Mouse (Mus musculus): ENCODE measurements around the gene Asgr1. TPM values are rescaled to one million over a fixed set of nuclear protein-coding genes. Genes with fewer than 3 reads are reported as not detected.

The Asgr1 gene
- polyA plus RNA-seq, 1 experiment from 2014 or later: 0.27 TPM

GRCm38 (mm10) chr11:70016669-70017068 is 37.2 kb upstream of the Asgr1 start, which contains the start of gene Dlg4:
Dlg4 (plus strand) TSS chr11:70016942.
- H3K27me3 ChIP-seq: no peaks in the 10 kb centered on the region
- peak within 1 kb of the TSS; percentile 91 for H3K4me2 ChIP-seq (replicated peaks)
- H3K9ac ChIP-seq: peak within 1 kb of the TSS; percentile 33; the same call in 1 of the 2 replicates
- 70% methylated on average over 3 of the region's 3 CpGs for WGBS
- H3K4me3 ChIP-seq (replicated peaks): peak within 1 kb of the TSS; percentile 54
- no peaks in the 10 kb centered on the region for H3K9me3 ChIP-seq (replicated peaks)
- peaks cover 24% of the 10 kb centered on the region for H3K36me3 ChIP-seq
- peak within 1 kb of the TSS; percentile 92 for H3K27ac ChIP-seq (replicated peaks)
- no peak for ATAC-seq (ENCODE audit: insufficient number of reproducible peaks, low FRiP score, low TSS enrichment, low read depth)
- peaks cover 63% of the 10 kb centered on the region for H3K4me1 ChIP-seq

DNA sequence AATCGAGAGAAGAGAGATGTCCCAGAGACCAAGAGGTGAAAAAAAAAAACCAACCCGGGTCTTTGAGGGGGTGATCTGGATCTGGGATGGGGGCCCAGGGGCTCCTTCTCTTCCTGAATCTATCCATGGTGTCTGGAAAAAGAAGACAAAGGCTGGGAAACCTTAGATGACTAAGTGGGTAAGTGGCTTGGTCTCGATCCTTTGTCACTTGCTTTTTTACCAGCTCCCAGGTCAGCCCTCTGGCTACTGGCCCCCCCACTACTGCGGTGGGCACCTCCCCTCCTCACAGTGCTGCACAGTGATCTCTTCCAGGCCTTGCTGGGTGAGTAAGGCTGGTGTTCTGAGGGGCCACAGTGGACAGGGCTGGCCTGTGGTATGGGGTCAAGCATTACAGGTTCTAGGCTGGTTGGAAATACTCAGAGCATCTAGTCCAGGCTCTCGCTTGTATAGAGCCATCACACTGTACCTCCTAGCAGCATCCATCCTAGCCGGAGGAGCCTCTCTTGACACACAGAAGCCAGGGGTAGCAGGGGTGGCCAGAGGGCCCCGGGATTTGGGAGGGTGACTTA is 36.6 kb upstream of the Asgr1 start:
- no peak for ATAC-seq (ENCODE audit: insufficient number of reproducible peaks, low FRiP score, low TSS enrichment, low read depth)
- Histone ChIP-seq H3K9me3 (replicated peaks) (no peaks in the 10 kb centered on the region), H3K27me3 (no peaks in the 10 kb centered on the region), H3K9ac (no peak overlapping the region), H3K27ac (replicated peaks) (peak overlapping the region; percentile 92; the same call in 1 of the 2 replicates), H3K4me2 (replicated peaks) (peak overlapping the region; percentile 91), H3K36me3 (peaks cover 18% of the 10 kb centered on the region), H3K4me1 (peaks cover 68% of the 10 kb centered on the region), H3K4me3 (replicated peaks) (peak overlapping the region; percentile 54; the same call in 1 of the 2 replicates)
- WGBS: 29% methylated on average over 7 of the region's 7 CpGs

- Histone ChIP-seq H3K9ac (peak overlapping the region; percentile 63), H3K4me3 (replicated peaks) (peak overlapping the region; percentile 54), H3K4me2 (replicated peaks) (peak overlapping the region; percentile 91), H3K27me3 (no peaks in the 10 kb centered on the region), H3K27ac (replicated peaks) (peak overlapping the region; percentile 92), H3K36me3 (peaks cover 7% of the 10 kb centered on the region), H3K9me3 (replicated peaks) (no peaks in the 10 kb centered on the region), H3K4me1 (peaks cover 71% of the 10 kb centered on the region)
- 1% methylated on average over 25 of the region's 25 CpGs for WGBS
- no peak for ATAC-seq (ENCODE audit: insufficient number of reproducible peaks, low FRiP score, low TSS enrichment, low read depth)
These were observed 35.5 kb upstream of the Asgr1 start for GRCm38 (mm10) chr11:70018131-70018990.

DNA sequence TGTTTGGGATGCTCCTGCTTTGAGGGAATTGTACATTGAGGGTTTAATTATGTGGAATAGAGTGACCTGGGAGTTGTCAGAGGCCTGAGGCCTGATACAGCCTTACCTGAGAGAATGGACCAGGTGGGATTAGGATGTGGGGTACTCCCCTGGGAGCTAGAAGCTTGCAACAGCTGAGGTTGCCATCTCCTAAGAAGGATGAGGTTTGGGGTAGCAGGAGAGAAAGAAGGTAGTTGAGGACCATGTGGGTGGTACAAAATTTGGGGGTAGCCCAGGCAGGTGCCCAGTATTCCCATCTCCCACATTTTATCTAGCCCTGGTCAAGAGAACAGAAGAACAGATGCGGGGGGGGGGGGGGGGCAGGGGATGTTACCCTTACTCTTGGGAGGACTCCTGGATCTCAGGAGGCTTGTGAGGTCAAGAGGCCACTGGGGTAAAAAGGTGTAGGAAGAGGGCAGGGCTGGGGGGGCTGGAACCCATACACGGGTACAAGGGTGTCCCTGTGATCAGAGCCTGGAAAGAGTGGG is 34.3 kb upstream of the Asgr1 start:
- peak overlapping the region; percentile 91 for H3K4me2 ChIP-seq (replicated peaks)
- H3K9me3 ChIP-seq (replicated peaks): no peaks in the 10 kb centered on the region
- H3K4me1 ChIP-seq: peaks cover 73% of the 10 kb centered on the region
- H3K27me3 ChIP-seq: no peaks in the 10 kb centered on the region
- H3K36me3 ChIP-seq: no peaks in the 10 kb centered on the region
- peak overlapping the region; percentile 54 for H3K4me3 ChIP-seq (replicated peaks)
- no peak for ATAC-seq (ENCODE audit: insufficient number of reproducible peaks, low FRiP score, low TSS enrichment, low read depth)
- H3K9ac ChIP-seq: 0 out of 2 replicates have a peak overlapping the region, but pooled peaks have one; percentile 63
- WGBS: 0% methylated on average over 2 of the region's 2 CpGs
- peak overlapping the region; percentile 92 for H3K27ac ChIP-seq (replicated peaks)

DNA sequence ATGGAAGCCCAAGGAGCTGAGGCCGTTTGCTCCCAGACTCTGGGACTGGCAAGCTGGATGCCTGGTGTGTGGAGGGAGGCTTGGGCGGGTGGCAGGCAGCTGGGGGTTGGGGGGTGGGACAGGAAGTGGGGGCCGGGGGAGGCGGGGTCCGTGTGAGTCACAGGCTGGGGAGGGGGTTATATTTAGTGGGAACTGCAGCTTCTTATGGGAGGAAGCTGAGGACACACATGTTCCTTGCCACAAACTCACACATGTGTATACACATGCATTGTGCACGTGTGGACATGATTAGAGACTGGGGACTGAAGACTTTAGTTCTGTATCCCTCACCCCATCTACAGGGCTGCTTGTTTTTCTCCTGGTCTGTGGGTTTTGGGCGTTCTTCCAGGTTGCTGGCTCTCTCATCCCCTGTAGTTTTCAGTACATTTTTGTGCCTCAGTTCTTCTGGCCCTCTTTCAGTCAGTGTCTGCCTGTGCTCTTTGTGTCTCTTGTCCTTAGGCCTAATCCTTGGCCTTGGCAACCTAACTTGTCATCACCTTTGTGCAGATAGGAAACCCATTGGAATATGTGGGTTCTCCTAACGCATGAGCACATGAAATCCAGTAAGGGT is 33.8 kb upstream of the Asgr1 start:
- WGBS: 11% methylated on average over 8 of the region's 8 CpGs
- Histone ChIP-seq H3K9me3 (replicated peaks) (no peaks in the 10 kb centered on the region), H3K27ac (replicated peaks) (peak overlapping the region; percentile 92), H3K36me3 (no peaks in the 10 kb centered on the region), H3K27me3 (no peaks in the 10 kb centered on the region), H3K4me3 (replicated peaks) (peak overlapping the region; percentile 54), H3K4me2 (replicated peaks) (peak overlapping the region; percentile 91), H3K4me1 (peaks cover 73% of the 10 kb centered on the region), H3K9ac (no peak overlapping the region)
- ATAC-seq (ENCODE audit: insufficient number of reproducible peaks, low FRiP score, low TSS enrichment, low read depth): no peak

GRCm38 (mm10) chr11:70020731-70021263 is 33.1 kb upstream of the Asgr1 start:
- Histone ChIP-seq H3K9me3 (replicated peaks) (no peaks in the 10 kb centered on the region), H3K4me3 (replicated peaks) (peak overlapping the region; percentile 54), H3K27ac (replicated peaks) (peak overlapping the region; percentile 92), H3K36me3 (no peaks in the 10 kb centered on the region), H3K9ac (no peak overlapping the region), H3K4me1 (peaks cover 73% of the 10 kb centered on the region), H3K27me3 (no peaks in the 10 kb centered on the region), H3K4me2 (replicated peaks) (peak overlapping the region; percentile 91)
- peak; percentile 76 for ATAC-seq (ENCODE audit: insufficient number of reproducible peaks, low FRiP score, low TSS enrichment, low read depth)
- under 1% methylated on average over 8 of the region's 8 CpGs for WGBS

DNA sequence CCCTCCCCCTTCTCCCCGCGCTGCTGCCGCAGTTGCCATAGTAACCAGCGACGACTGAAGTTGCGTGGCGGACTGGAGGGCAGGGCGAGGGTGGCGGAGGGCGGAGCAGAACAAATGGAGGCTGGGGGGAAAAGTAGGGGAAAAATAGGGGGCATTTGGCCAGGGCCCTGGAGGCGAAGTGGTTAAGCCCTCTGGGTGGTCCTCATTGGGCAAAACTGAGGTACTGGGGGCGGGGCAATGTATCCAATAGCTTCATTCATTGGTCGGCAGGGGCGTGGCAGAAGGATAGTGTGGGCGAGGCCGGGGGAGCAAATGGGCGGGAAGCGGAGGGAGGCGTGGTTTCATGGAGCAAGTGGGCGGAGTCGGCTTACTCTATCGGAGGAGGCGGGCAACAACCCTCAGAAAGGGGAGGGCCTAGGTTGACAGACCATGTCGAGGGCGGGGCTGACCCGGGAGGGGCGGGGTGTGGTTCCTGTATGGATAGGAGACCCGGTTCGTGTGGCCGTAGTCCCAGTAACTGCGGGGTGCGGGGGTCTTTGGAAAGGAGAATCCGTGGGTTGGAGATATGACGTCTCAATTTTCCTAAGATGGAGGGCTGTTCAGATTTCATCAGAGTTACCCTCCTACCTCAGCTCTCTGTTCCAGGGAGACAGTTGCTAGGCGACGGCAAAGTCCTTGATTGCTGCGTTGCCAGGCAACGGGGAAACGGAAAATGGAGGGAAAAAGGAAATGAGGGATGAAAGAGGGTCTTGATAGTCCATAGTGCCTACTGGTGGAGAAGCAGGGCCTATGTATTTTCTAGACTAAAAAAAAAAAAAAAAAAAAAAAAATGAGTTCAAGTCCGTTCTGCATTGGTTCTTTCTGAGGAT is 32.4 kb upstream of the Asgr1 start:
- H3K9ac ChIP-seq: no peak overlapping the region
- peak overlapping the region; percentile 92 for H3K27ac ChIP-seq (replicated peaks)
- peak; percentile 84 for ATAC-seq (ENCODE audit: insufficient number of reproducible peaks, low FRiP score, low TSS enrichment, low read depth)
- H3K4me2 ChIP-seq (replicated peaks): peak overlapping the region; percentile 91
- H3K4me1 ChIP-seq: peaks cover 80% of the 10 kb centered on the region
- no peaks in the 10 kb centered on the region for H3K36me3 ChIP-seq
- H3K4me3 ChIP-seq (replicated peaks): peak overlapping the region; percentile 54
- no peaks in the 10 kb centered on the region for H3K9me3 ChIP-seq (replicated peaks)
- 1% methylated on average over 40 of the region's 40 CpGs for WGBS
- H3K27me3 ChIP-seq: no peaks in the 10 kb centered on the region

DNA sequence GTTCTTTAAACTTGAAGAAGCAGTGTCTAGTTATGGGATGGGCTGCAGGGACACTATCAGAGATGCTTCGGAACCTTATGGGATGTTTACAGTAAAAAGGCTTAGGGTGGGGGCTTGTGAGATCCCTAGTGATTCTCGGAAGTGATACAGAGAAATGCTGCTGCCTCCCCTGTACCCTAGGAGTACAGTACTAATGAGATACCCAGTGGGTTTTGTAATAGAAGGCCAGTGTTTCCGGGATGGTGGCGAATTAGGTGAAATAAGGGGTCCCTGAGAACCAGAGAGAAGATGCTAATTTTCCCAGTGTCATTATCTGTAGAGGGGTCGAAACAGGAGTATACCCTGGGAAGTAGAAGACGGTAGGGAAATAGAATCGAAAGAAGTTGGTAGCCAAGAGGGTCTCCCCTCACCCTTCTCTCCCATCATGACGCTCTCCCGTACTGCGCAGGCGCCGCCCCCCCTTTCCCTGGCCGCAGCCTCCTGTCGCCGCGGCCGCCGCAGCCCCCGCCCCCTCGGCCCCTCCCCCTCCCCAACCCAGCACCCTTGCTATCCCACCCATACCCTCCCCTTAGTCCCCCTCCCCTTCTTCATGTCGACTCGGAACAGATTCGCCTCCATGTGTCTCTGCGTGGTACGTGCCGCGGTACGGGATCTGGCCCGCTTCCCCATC is 30.3 kb upstream of the Asgr1 start:
- Histone ChIP-seq H3K27me3 (no peaks in the 10 kb centered on the region), H3K36me3 (no peaks in the 10 kb centered on the region), H3K9me3 (replicated peaks) (no peaks in the 10 kb centered on the region), H3K9ac (0 out of 2 replicates have a peak overlapping the region, but pooled peaks have one; percentile 12), H3K4me2 (replicated peaks) (peak overlapping the region; percentile 56), H3K4me1 (peaks cover 88% of the 10 kb centered on the region), H3K27ac (replicated peaks) (no peak overlapping the region; the same call in 1 of the 2 replicates), H3K4me3 (replicated peaks) (peak overlapping the region; percentile 37)
- 4% methylated on average over 29 of the region's 29 CpGs for whole genome bisulfite sequencing
- no peak for ATAC-seq (ENCODE audit: insufficient number of reproducible peaks, low FRiP score, low TSS enrichment, low read depth)

GRCm38 (mm10) chr11:70024151-70024514 is 29.8 kb upstream of the Asgr1 start:
- H3K4me1 ChIP-seq: peaks cover 88% of the 10 kb centered on the region
- H3K4me3 ChIP-seq (replicated peaks): peak overlapping the region; percentile 37
- peak overlapping the region; percentile 56 for H3K4me2 ChIP-seq (replicated peaks)
- H3K36me3 ChIP-seq: no peaks in the 10 kb centered on the region
- no peak overlapping the region for H3K9ac ChIP-seq
- H3K9me3 ChIP-seq (replicated peaks): no peaks in the 10 kb centered on the region
- H3K27ac ChIP-seq (replicated peaks): no peak overlapping the region; the same call in 1 of the 2 replicates
- H3K27me3 ChIP-seq: no peaks in the 10 kb centered on the region
- 11% methylated on average over 6 of the region's 6 CpGs for WGBS
- ATAC-seq (ENCODE audit: insufficient number of reproducible peaks, low FRiP score, low TSS enrichment, low read depth): no peak

DNA sequence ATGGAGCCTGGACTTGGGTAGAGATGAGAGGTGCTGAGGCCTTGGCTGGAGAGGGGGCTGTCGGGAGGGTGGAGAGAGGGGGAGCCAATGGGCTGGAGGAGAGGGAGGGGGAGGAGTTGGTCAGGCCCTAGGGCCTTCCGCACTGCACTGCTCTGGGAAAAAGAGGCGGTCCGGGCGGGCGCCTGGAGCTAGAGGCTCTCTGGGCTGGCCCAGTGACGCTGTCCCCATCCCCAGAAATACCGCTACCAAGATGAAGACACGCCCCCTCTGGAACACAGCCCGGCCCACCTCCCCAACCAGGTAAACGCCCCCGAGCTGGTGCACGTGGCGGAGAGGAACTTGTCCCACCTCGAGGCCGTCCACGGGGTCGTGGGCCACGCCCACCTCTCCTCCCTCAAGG is 27.2 kb upstream of the Asgr1 start:
- peak overlapping the region; percentile 27 for H3K4me3 ChIP-seq (replicated peaks)
- no peaks in the 10 kb centered on the region for H3K27me3 ChIP-seq
- 4% methylated on average over 19 of the region's 19 CpGs for WGBS
- H3K4me1 ChIP-seq: peaks cover 74% of the 10 kb centered on the region
- no peaks in the 10 kb centered on the region for H3K9me3 ChIP-seq (replicated peaks)
- H3K36me3 ChIP-seq: peaks cover 13% of the 10 kb centered on the region
- peak; percentile 51 for ATAC-seq (ENCODE audit: insufficient number of reproducible peaks, low FRiP score, low TSS enrichment, low read depth)
- H3K4me2 ChIP-seq (replicated peaks): peak overlapping the region; percentile 50
- H3K9ac ChIP-seq: no peak overlapping the region
- peak overlapping the region; percentile 88 for H3K27ac ChIP-seq (replicated peaks)

Measured in embryonic facial prominence, embryonic 15.5 days (tissue).